Mouse (Mus musculus) midbrain, embryonic 11.5 days (tissue): ENCODE measurements around the gene Shroom4. TPM values are rescaled to one million over a fixed set of nuclear protein-coding genes. Genes with fewer than 3 reads are reported as not detected.
"Not testable (repeated sequence)": the region's sequence is repeated elsewhere in the genome, so short reads cannot be mapped to it uniquely, and the experiment has no call there.

ENCODE experiments used
- ATAC-seq: fragments of 200-750 bp; cut with Nextera tagmentation; 2 replicates; pipeline ENCODE4 v1.8.0; 2017; ENCODE audit warnings: moderate TSS enrichment, moderate library complexity; ENCODE audit not compliant: low FRiP score
- DNase-seq: peaks from one replicate; pipeline ENCODE4 v3.0.0; 2015; ENCODE audit warnings: low spot score; ENCODE audit errors: missing footprints
- H3K27ac ChIP-seq: fragments of 300-500 bp; sonication (generic); 2 replicates; pipeline ENCODE4 v1.5.1; 2014; ENCODE audit warnings: low read depth, low read length
- H3K27me3 ChIP-seq: fragments of 300-500 bp; sonication (generic); 2 replicates; pipeline ENCODE4 v1.6.1; 2014; ENCODE audit warnings: mild to moderate bottlenecking, low read length, moderate library complexity, mixed read lengths; ENCODE audit not compliant: control insufficient read depth, insufficient read depth
- H3K36me3 ChIP-seq: fragments of 300-500 bp; sonication (generic); 2 replicates; pipeline ENCODE4 v1.6.1; 2014; ENCODE audit warnings: mild to moderate bottlenecking, low read length, moderate library complexity, mixed read lengths; ENCODE audit not compliant: control insufficient read depth, insufficient read depth
- H3K4me1 ChIP-seq: fragments of 300-500 bp; sonication (generic); 2 replicates; pipeline ENCODE4 v1.6.1; 2014; ENCODE audit warnings: low read length; ENCODE audit not compliant: control insufficient read depth, insufficient read depth
- H3K4me2 ChIP-seq: fragments of 300-500 bp; sonication (generic); 2 replicates; pipeline ENCODE4 v1.6.1; 2014; ENCODE audit warnings: mild to moderate bottlenecking, moderate library complexity
- H3K4me3 ChIP-seq: fragments of 300-500 bp; sonication (generic); 2 replicates; pipeline ENCODE4 v1.5.1; 2014; ENCODE audit warnings: low read depth, low read length
- H3K9ac ChIP-seq: fragments of 300-500 bp; sonication (generic); 2 replicates; pipeline ENCODE4 v1.6.1; 2014; ENCODE audit warnings: low read length
- H3K9me3 ChIP-seq: fragments of 300-500 bp; sonication (generic); 2 replicates; pipeline ENCODE4 v1.6.1; 2016; ENCODE audit warnings: low read length; ENCODE audit not compliant: control insufficient read depth
- WGBS: fragments of 180-500 bp; shearing (Covaris S2); extraction: QIAGEN DNeasy Blood & Tissue Kit; methylation state at CpG from one replicate; pipeline ENCODE4 v1.1.7; 2014; 5-methylcytosine and 5-hydroxymethylcytosine counted together
- polyA plus RNA-seq: library from polyadenylated mRNA; unstranded; fragments of >200 nt; fragmentation: Nextera tagmentation; extraction: Ambion mirVana; gene quantifications from 2 replicates; pipeline ENCODE4 v1.2.1, GENCODE M21; 2014

Gene Shroom4
- polyA plus RNA-seq, 1 experiment from 2014 or later, result 3.9 TPM

DNA sequence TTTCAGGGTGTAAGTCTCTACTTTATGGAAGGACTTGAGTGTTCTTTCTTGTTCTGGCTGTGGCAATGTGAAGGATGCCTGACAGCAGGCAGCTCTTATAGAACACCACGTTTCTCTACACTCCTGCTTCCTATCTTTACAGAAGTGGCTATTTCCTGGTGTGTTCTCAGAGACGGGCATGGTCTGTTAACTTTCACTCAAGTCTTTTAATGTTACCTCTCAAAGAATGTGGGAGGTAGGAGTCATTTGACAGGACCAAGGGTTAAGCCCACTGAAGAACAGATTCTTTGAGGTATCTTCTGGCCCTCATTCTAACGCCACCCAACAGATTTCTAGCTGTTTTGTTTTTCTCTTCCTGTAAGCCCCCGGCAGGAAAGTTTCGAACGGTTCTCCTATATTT, 9.5 kb downstream of the Shroom4 start:
- H3K36me3 ChIP-seq, result no peaks in the 10 kb centered on the region
- ATAC-seq, result no peak

DNA sequence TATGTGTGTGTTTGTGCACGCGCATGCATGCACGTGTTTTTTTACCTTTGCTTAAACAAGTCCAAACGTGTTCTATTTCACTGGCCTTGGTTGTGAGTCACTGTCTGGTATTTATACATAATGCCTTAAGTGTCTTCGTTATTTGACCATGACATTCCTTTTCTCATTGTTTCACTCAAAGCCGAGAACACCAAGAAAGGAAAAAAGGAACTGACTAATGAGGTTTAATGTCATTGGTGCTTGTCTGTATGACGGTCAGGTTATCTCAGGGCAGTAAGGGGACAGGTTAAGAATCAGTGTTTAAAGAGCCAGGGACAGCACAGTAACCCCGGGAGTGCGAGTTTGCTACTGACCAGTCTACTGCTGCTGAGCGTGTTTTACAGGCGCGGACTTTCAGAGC, 15.8 kb downstream of the Shroom4 start:
- ATAC-seq, result no peak
- 53% methylated on average over 12 of the region's 12 CpGs for WGBS
- no peaks in the 10 kb centered on the region for H3K9me3 ChIP-seq
- H3K4me3 ChIP-seq, result no peak overlapping the region
- no peak for DNase-seq
- no peaks in the 10 kb centered on the region for H3K36me3 ChIP-seq
- H3K9ac ChIP-seq, result no peak overlapping the region
- no peak overlapping the region for H3K4me2 ChIP-seq
- no peaks in the 10 kb centered on the region for H3K4me1 ChIP-seq
- H3K27ac ChIP-seq, result no peak overlapping the region
- H3K27me3 ChIP-seq, result no peaks in the 10 kb centered on the region

More for the DNA sequence above, 9.5 kb downstream of the Shroom4 start:
- Histone ChIP-seq H3K27me3 (no peaks in the 10 kb centered on the region), H3K4me2 (no peak overlapping the region), H3K9ac (no peak overlapping the region), H3K27ac (no peak overlapping the region), H3K4me1 (no peaks in the 10 kb centered on the region), H3K9me3 (no peaks in the 10 kb centered on the region), H3K4me3 (no peak overlapping the region)
- no peak for DNase-seq
- WGBS, result 54% methylated on average over 6 of the region's 6 CpGs

DNA sequence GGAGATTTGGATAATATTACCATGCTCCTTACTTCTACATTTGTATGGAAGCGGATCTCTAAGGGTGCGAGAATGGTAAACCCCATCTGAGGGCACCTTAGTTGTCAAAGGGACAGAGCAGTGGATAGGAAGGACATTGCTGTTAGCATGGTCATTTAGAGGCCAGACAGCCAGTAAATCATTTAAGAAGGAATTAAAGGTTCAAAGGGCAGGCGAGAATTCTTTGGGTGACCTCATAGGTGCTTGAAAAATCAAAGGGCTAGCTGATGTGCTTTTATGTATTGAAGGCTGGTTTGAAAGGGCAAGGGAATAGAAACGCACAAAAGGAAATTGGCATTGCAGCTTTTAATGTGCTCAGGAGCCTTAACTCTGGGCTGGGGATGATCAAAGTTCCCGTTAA, 16.3 kb downstream of the Shroom4 start:
- DNase-seq, result no peak
- no peaks in the 10 kb centered on the region for H3K27me3 ChIP-seq
- no peaks in the 10 kb centered on the region for H3K9me3 ChIP-seq
- H3K9ac ChIP-seq, result no peak overlapping the region
- no peak overlapping the region for H3K4me2 ChIP-seq
- H3K27ac ChIP-seq, result no peak overlapping the region
- ATAC-seq, result no peak
- no peaks in the 10 kb centered on the region for H3K36me3 ChIP-seq
- no peaks in the 10 kb centered on the region for H3K4me1 ChIP-seq
- WGBS, result 37% methylated on average over 5 of the region's 5 CpGs
- no peak overlapping the region for H3K4me3 ChIP-seq

DNA sequence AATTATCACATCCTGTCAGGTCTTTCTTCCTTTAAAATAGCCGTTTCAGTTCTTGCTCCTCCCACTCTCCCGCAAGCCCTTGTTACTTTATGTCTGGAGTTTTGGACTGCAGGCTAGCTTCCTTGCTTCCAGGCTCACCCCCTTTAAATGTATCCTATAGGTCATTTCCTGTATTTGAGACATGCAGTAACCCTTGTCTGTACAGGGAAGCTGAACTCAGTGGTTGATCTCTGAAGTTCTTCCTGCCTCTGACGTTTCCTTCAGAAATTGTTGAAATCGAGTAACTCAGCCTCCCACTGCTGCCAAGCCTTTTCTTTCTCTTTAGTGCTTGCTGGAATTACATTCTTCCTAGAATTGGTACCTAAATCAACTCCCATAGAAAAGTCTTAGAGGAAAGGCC, 18.5 kb downstream of the Shroom4 start:
- WGBS, result 48% methylated on average over 4 of the region's 4 CpGs
- H3K27ac ChIP-seq, result no peak overlapping the region
- H3K4me1 ChIP-seq, result no peaks in the 10 kb centered on the region
- H3K9ac ChIP-seq, result no peak overlapping the region
- DNase-seq (no peak), ATAC-seq (no peak)
- no peaks in the 10 kb centered on the region for H3K36me3 ChIP-seq
- no peak overlapping the region for H3K4me2 ChIP-seq
- H3K27me3 ChIP-seq, result no peaks in the 10 kb centered on the region
- no peak overlapping the region for H3K4me3 ChIP-seq
- no peaks in the 10 kb centered on the region for H3K9me3 ChIP-seq

DNA sequence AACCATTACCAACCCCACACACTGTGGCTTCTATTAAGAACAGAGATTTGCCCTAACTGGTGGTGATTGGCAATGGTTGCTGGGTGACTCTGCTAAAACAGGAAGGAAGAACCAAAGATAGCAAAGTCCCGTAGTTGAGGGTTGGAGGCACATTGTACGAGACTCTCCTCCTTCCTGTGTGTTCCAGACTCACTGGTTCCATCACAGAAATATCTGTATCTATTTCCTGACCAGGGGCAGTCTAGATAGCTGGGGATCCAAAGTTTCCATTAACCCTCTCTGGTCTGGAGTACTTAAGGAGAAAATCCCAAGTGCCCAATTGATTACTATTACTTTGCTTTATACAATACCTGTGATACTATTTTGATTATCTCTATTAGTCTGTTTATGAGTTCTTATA, 35.6 kb downstream of the Shroom4 start:
- DNase-seq (no peak), ATAC-seq (no peak)
- Histone ChIP-seq H3K9me3 (no peaks in the 10 kb centered on the region), H3K36me3 (no peaks in the 10 kb centered on the region), H3K4me1 (no peaks in the 10 kb centered on the region), H3K4me3 (no peak overlapping the region), H3K27me3 (no peaks in the 10 kb centered on the region), H3K9ac (no peak overlapping the region), H3K27ac (no peak overlapping the region), H3K4me2 (no peak overlapping the region)
- whole genome bisulfite sequencing, result 72% methylated on average over 2 of the region's 2 CpGs

DNA sequence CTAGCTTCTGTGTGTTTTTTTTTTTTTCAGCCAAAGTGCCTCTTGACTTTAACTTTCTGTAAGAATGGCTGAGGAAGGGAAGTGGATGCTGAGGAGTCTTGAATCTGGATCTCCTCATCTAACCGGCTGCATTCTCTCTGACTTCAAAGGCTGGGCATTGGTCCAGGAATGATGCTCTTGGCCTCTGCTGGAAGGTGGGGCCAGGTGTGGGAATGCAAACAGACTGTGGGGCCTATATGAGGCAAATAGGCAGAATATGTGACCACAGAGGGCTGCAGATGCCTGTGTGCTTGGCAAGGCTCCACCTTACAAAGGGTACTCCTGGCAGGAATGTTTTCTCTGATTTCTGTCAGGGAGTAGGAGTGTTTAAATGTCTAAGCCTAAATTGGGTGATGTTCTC, 46.8 kb downstream of the Shroom4 start:
- Histone ChIP-seq H3K9ac (no peak overlapping the region), H3K4me1 (no peaks in the 10 kb centered on the region), H3K4me2 (no peak overlapping the region), H3K27ac (no peak overlapping the region), H3K36me3 (no peaks in the 10 kb centered on the region), H3K4me3 (no peak overlapping the region), H3K27me3 (no peaks in the 10 kb centered on the region), H3K9me3 (no peaks in the 10 kb centered on the region)
- no peak for DNase-seq
- no peak for ATAC-seq
- WGBS, result 82% methylated on average over 1 of the region's 1 CpGs

DNA sequence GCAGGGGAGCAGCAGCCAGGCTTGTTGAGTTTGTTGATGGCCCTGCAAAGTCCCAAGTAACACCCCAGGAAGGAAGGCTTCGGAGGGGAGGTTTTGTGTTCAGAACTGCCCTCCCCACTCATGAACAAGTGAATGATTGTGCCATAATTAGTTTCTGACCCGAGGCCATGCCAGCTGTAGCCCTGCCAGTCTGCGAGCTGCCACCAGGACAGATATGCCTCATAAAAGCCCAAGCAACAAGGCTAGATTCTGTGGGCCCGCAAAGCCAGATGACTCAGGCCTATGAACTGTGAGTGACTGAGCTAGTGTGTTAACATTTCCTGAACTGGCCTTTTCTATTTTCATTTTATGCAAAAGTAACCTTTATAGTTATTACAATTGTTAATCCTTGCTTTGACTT, 48.3 kb downstream of the Shroom4 start:
- Histone ChIP-seq H3K36me3 (no peaks in the 10 kb centered on the region), H3K4me1 (no peaks in the 10 kb centered on the region), H3K4me3 (no peak overlapping the region), H3K27me3 (no peaks in the 10 kb centered on the region), H3K9me3 (no peaks in the 10 kb centered on the region), H3K27ac (no peak overlapping the region), H3K9ac (no peak overlapping the region), H3K4me2 (no peak overlapping the region)
- WGBS, result 76% methylated on average over 4 of the region's 4 CpGs
- DNase-seq (no peak), ATAC-seq (no peak)

DNA sequence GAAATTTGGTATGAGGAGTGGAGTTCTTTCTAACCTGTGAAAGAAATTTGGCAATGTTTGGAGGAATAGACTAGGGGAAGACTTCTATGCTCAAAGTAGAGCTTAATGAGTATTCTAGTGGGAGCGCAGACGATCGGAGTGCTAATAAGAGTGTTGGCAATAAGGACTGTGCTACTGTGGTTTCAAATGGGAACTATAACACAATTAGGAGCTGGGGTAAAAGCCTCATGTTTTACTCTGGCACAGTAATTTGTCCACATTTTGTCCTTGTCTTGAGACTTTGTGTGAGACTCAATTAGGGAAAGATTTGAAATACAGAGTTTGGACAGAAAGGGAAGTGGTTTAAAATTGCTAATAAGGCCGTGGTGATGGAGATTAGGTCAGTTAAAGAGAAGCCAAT, 53.6 kb downstream of the Shroom4 start:
- Histone ChIP-seq H3K9me3 (no peaks in the 10 kb centered on the region), H3K9ac (no peak overlapping the region), H3K4me2 (no peak overlapping the region), H3K36me3 (no peaks in the 10 kb centered on the region), H3K4me3 (no peak overlapping the region), H3K4me1 (no peaks in the 10 kb centered on the region), H3K27me3 (no peaks in the 10 kb centered on the region), H3K27ac (no peak overlapping the region)
- no peak for DNase-seq
- no peak for ATAC-seq
- 93% methylated on average over 4 of the region's 4 CpGs for whole genome bisulfite sequencing

DNA sequence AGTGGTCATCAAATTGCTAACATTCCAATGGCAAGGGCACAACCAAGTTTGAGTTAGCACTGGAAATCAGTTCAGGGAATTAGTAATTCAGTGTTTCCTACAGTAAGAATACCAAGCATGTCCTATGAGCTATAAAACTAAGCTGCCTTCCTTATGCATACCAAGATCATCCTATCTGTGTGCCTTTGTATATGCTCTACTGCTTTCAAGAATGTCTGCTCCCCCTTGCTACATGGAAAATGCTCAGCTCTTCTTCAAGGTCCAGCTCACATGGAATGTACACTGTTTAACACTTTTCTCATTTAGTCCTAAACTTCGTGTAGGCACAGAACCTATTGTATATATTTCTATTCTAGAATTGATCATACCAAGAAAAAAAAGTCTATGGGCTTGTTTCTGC, 69.6 kb downstream of the Shroom4 start:
- not testable (repeated sequence) for H3K4me3 ChIP-seq, H3K27ac ChIP-seq, H3K4me1 ChIP-seq, DNase-seq, ATAC-seq, H3K4me2 ChIP-seq, H3K9ac ChIP-seq, H3K27me3 ChIP-seq, H3K36me3 ChIP-seq, H3K9me3 ChIP-seq
- WGBS, result no CpG with 5 or more reads among the region's 1 CpGs

DNA sequence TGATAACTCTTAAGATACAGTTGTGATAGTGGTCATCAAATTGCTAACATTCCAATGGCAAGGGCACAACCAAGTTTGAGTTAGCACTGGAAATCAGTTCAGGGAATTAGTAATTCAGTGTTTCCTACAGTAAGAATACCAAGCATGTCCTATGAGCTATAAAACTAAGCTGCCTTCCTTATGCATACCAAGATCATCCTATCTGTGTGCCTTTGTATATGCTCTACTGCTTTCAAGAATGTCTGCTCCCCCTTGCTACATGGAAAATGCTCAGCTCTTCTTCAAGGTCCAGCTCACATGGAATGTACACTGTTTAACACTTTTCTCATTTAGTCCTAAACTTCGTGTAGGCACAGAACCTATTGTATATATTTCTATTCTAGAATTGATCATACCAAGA, 72.9 kb downstream of the Shroom4 start:
- DNase-seq, H3K4me2 ChIP-seq, H3K4me3 ChIP-seq, H3K36me3 ChIP-seq, H3K27ac ChIP-seq, H3K4me1 ChIP-seq, H3K27me3 ChIP-seq, H3K9ac ChIP-seq, ATAC-seq, H3K9me3 ChIP-seq: not testable (repeated sequence)
- no CpG with 5 or more reads among the region's 1 CpGs for WGBS
